Mouse (Mus musculus) CH12F3 (cell line): Measurements from ENCODE around the gene Mfsd6l.

ENCODE experiments used
- in situ Hi-C: fragments of 300-500 bp; cut with MboI; formaldehyde crosslinking; loops from 2 replicates; pipeline ENCODE4 v1.14.3; 2020; ENCODE audit warnings: low sequenced_read_pairs

Gene Mfsd6l

GRCm38 (mm10) chr11:68601486-68601991 is 45.6 kb downstream of the Mfsd6l start:
- in situ Hi-C loops = no loop called here

GRCm38 (mm10) chr11:68602200-68602931 is 46.4 kb downstream of the Mfsd6l start:
- in situ Hi-C loops = no loop called here

DNA sequence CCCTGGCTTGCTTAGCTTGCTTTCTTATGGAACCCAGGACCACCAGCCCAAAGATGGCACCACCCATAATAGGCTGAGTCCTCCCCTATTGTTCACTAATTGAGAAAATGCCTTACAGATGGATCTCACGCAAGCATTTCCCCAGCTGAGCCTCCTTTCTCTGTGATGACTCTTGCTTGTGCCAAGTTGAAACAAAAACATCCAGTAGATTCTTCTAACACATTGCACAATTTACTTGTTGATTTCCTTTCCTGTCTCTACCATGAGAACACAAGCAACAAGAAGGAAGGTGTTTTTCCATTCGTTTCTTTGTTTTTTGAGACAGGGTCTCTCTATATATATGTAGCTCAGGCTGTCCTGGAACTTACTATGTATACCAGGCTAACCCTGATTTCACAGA is 51.1 kb downstream of the Mfsd6l start:
- in situ Hi-C loops = no loop called here
